Comparison of ENCODE assay signal across 14 mouse cellular contexts in genomic region chr14:38447086-38447485, GRCm38 (mm10).
"Had no signal": no experiment of that assay in that cellular context is flagged by ENCODE, and none has a peak within 500 bp of the region (broad histone marks: within the 10 kb centered on the region; RNA-seq: fewer than 3 reads in every experiment).

No protein-coding gene starts in this region.

- DNase-seq: lung, adult 2 months; lung, postnatal 14 days; lung, postnatal 36 days; retina, postnatal 1 day; right cerebral cortex, adult 18-20 months; right cerebral cortex, postnatal 25 days; right cerebral cortex, postnatal 4 days; spleen, adult 18-20 months; thymus, adult 18-20 months; thymus, postnatal 14 days; thymus, postnatal 36 days had no signal

- ATAC-seq: lung, postnatal 0 days; midbrain, embryonic 13.5 days; midbrain, embryonic 15.5 days had no signal
